Mouse (Mus musculus) telencephalon, adult 2 months (tissue): ENCODE results near the gene Gm49383.

ENCODE experiments used
- DNase-seq: peaks from one replicate; pipeline ENCODE4 v3.0.0-alpha.2; 2011; ENCODE audit warnings: low read depth, low spot score

Gm49383 gene

DNA sequence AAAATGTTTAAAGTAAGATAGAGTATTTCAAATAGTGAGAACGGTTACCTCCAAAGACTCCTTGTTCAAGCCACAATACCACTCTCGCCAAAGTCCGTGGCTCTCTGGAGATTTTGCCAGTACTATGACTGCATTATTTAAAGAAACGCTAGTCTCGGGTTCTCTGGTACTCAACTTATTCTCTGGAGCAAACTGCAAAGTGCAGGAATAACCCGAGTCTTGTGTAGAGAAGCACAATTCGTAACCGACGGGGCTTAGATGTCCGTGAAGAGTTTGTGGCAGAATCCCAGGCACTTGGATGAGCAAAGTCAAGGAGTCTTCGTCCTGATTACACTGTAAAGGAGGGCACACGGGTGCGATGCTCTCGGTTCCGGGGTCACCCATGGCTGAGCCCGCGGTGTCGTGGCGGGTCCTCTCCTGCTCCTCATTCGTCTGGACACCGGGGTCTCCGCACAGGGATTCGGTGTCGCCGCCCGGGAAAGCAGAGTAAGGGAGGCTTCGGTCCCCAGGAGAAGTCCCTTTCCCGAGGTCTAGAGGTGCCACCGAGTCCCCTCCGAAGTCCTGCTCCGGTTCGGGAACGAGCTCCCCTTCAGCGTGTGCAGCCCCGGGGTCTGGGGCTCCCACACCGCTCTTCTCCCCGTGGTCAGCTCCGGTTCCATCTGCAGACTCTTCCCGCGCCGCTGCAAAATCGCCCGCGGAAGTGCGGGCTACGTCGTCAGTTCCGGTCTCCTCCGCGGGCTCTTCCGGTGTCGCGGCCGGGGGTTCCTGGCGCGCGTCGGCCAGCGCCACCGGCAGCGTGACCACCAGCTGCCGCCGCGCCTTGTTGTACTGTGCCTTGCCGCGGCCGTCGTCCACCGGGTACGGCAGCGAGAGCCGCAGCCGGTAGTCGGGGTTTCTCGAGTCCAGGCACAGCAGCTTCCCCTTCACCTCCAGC, at the start of gene Gm49383:
Gm49383 (minus strand) TSS at position 661 of the 934 bp plus-strand sequence.
- peak; percentile 56 for DNase-seq

DNA sequence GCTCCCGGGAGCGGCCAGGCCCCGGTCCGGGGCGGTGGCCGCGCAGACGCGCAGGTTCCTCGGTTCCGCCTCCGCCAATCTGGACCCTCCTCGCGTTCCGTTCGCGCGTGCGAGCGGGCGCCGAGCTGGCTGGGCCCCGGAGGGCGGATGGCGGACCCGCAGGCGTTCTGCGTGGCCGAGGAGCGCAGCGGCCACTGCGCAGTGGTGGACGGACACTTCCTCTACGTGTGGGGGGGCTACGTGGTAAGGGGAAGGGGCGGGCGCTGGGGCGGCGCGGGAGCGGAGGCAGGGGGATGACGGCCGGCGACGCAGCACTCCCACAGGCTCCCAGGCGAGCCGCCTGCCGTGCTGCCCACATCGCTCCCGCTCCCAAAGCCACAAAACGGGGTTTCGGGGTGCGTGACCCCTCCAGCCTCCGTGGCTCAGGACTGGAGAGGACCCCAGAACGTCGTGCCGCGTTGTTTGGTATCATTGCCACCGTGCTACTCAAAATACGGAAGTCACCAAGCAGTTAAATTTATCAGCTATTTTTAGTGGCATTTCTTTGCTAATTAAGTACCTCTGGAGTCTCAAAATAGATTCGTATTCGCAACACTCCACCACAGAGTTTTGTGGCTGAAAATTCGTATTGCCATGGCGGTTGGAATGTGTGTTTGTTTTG, 45.0 kb upstream of the Gm49383 start:
- peak; percentile 50 for DNase-seq

DNA sequence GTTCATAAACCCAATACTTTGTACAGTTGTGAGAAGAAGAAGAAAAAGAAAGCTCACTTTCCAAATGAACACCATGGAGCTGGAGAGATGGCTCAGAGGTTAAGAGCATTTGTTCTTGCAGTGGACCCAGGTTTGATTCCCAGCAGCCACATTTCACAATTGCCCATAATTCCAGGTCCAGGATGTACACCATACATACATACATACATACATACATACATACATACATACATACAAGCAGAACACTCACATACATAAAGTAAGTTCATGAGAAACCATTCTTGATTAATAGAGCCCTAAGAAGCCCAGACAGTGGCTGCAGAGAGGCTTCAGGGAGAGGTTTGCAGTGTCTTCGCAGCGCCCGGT, 44.5 kb upstream of the Gm49383 start:
- no peak for DNase-seq

DNA sequence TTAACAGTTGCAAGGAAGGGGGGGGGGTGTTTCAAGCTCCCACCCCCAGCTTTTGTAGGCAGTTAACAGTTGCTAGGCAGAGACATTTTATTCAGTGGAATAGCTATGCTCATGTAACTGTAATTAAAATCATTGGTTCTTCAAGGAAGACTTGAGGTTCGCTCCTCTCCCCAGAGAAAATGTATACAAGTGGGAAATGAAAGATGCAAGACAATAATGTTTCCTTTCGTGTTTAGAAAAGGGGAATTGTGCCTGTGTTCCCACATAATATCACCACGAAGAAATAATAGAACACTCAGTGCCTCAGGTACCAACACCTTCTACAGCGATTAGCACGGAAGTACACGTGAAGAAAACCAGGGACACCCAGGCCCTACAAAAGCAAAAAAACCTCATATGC, 44.0 kb upstream of the Gm49383 start, which contains the start of gene Klhdc1:
Klhdc1 (plus strand) TSS at position 301 of the 400 bp plus-strand sequence.
- peak; percentile 6 for DNase-seq

DNA sequence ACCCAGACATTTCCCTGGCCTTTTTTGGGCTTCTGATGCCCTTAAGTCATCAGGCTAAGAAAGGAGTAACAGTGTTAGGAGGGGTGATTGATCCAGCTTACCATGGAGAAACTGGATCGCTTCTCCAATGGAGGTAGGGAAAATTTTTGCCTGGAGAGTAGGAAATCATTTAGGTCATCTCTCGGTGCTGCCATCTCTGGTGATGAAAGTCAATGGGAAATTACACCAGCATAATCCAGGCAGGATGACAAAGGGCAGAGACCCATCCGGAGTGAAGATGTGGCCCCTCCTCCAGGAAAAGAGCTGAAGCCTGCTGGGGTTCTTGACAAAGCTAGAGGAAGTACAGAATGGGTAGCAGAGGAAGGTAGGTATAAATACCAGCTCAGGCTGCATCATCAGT, 41.4 kb upstream of the Gm49383 start:
- no peak for DNase-seq

DNA sequence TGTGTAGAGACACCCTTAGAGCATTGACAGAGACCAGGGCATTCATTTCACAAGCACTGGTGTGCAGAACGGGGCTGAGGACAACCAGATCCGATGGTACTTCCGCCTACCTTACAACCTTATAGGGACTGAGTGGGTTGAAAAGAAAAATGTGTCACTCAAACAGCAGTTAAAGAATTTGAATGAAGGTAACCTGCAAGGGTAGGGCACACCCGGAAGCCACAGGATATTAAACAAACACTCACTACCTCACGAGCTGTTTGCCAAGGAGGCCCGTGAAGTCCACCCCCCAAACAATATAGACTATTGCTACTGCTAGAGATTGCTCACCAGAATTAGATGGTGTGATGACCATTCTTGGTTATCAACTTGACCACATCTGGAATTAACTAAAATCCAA, 38.9 kb upstream of the Gm49383 start:
- no peak for DNase-seq

DNA sequence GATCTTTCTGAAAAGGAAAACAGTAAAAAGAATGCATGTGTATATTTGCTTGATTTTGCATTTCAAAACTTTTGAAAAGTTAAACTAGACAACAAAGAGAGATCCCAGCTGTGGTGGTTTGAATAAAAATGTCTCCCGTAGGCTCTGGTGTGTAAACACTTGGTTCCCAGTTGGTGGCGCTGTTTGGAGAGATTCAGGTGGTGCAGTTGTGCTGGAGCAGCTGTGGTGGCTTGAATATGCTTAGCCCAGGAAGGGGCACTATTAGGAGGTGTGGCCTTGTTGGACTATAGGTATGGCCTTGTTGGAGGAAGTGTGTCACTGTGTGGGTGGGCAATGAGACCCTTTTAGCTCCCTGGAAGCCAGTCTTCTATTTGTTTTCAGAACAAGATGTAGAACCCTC, 32.3 kb upstream of the Gm49383 start:
- no peak for DNase-seq

DNA sequence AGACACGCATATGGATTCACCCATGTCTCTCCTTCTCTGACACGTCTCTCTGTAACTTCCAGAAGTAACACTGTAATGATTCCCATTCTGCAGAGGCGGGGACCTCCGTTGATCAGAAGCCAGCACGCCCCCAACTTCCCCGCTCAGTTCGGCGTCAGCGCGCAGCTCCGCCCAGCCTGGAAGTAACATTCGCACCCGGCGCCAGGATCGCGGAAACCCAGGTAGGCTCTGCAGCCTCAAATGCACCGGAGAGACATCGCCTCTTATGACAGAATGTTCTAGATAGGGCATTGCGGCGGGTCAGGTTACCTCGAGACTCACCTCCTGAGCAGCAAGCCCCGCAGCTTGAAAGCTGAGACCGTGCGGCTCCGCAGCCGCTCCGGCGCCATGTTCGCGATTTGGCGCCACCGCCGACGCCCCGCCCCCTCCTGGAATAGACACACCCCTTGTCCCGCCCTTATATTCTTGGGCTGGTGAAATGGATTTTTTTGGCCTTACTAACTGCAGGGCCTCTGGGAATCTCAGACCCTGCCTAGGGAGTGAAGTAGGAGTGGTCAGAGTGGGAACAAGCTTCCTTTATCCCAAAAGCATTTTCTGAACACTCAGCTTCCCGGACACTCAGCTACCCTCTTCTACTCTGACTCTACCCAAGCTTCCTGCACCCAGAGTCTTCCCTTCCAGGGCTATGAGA, 31.0 kb upstream of the Gm49383 start, which contains the start of gene Pole2:
Pole2 (minus strand) TSS at position 420 of the 691 bp plus-strand sequence.
- peak; percentile 49 for DNase-seq

DNA sequence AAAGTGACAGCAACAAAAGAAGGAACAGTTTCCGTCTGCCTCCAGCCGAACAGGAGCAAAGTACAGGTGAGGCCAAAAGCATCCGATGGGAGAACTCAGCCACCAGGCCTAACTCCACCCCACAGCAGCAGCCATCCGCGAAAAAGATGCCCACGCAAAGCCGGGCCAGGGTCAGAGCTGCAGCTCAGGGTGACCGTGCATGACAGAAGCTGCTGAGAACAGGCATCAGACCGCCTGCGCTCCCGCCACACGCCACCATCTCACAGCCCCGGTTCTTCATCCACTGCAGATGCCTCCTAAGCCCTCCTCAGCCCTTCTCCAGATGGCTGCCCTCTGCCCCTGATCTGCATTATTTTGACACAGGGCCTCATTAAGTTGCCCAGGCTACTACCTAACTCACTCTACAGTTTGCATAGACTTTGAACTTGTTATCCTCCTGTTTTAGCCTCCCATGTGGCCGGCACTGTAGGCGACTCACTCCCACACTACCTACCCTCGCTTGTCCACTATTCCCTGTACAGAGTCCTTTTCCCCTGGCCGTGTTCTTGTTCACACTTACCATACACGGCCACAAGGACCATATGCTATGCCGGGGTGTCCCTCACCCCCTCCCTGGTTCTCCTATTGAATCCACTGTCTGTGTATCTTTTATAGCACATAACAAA, 23.8 kb upstream of the Gm49383 start:
- no peak for DNase-seq

DNA sequence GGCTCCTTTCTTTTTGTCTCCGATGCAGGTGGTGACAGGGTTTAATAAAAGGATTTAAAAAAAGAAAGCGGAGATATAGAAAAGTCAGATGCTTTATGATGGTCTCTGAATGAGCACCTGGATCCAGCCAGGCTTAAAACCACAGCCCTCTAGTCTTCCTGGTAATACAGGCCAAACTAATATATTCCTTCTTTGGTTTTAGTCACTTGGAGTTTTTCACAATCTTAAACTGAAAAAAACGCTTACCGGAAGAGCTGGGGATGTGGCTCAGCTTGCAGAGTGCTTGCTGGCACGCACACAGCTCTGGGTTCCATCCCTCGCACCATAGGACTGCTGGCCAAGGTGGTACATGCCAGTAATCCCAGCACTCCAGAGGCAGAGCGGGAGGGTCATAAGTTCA, 19.7 kb upstream of the Gm49383 start:
- no peak for DNase-seq

DNA sequence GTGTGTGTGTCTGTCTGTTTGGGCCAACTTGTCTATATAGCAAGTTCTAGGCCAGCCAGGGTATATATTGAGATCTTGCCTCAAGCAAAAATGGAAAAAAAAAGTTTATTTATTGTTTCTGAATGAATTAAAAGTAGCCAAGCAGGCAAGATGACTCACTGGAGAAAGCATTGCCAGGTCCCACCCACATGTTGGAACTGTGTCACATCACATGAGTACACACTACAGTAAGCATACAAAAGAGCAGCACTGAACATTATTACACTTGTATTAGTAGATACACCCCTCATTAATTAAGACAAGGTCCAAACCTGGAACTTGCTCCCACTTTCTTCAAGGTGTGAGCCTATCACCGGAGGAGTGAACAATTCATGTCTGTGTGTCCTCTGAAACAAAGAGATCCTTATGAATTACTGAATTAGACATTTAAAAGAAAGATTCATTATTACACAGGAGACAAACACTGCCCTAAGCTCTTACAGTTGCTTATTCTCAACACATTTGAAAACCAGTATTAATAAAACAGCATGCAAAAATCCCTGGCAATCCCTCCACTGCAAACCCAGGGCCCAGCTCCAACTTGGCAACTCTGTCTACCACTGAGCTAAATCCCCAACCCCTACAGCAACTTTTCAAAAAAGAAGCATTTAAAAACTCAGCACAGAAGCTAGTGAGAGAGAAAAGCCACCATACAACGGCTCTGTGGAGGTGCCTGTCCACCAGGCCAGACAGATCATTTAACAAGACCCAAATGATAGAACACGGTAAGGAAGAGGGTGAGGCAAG, 18.3 kb upstream of the Gm49383 start:
- no peak for DNase-seq

DNA sequence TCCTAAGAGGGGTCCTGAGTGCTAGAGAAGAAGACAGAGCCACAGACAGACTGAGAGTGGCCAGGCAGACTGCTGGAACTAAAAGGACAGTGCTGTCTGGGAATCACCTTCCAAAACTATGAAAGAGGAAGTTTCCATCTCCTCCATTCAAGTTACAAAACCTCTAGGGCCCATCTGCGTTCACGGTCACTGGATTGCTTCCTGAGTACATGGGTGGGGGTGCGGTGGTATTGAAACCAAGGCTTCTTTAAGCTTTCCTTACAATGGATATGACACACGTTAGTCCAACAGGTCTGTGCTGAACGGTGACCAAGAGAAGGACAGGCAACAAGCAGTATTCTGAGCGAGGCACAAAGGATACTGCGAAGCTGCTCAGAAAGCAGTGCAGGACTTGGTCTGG, 17.5 kb upstream of the Gm49383 start:
- no peak for DNase-seq

DNA sequence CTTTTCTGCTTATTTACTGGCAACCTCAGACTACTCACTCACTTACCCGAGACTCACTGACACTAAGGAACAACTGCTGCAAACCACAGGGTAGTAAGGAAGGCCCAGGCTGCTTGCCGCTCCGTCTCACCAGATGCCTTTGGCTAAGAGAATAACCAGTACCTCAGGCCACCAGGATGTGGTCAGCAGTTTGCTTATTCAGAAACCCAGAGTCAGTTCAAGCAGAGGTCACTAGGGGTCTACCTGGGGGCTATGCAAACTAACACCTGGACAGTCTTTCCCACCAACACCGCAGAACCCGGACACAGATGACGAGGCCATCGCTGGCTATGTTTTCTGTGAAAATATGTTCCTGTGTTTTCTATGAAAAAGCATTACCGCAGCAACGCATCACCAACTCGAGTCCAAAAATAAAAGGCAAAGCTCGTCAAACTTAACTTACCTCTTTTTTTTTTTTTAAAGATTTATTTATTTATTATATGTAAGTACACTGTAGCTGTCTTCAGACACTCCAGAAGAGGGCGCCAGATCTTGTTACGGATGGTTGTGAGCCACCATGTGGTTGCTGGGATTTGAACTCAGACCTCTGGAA, 16.4 kb upstream of the Gm49383 start:
- DNase-seq, result no peak

DNA sequence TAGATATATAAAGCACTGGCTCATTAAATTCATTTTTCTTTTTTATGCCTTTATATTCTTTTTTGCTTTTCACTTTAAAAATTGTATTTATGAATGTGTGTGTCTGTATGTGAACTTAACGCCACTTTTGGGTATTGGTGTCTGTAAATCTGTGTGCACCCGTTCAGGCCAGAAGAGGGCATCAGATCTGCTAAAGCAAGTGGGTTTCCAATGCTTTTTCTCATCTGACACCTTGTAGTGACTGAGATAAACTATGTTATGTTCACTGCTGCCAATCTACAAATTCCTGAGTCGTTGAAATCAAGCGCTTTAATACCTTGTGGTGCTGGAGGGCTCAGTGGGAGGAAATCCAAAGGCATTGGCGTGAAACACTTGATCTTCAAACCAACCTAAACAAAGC, 14.2 kb upstream of the Gm49383 start:
- no peak for DNase-seq

DNA sequence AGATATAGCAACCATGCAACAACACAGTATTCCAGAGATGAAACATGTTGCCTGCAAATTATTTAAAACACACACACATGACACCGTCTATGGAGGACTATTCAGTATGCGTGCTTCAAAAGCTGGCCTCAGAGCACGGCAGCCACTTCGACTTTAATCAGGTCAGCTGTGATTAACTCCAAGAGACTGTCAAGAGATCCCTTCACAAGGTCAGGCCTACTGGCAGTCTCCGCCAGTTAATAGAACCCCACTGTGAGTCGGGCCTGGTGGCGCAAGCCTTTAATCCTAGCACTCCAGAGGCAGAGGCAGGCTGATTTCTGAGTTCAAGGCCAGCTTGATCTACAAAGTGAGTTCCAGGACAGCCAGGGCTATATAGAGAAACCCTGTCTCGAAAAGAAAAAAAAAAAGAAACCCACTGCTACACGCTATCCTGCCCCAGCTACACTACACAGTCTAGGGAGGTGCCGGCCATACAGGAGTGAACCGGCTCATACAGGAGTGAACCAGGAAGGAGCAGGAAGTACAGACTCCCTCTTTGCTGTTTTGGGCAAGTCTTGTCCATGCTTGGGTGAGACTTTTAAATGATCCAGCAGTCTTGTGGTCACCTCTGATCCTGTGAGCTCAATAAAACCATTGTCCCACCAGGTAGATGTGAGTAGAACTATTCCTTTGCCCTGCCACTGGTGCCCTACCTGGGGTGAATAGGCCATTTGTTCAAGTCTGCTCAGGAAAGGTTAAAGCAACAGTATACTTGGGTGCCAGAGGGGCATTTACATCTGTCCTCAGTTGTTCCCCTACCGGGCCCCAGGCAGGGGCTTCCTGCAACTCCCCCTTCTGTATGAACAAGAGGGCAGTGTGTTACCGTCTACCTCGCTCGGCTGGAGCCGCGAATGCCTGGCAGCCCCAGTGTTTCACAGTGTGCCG, 13.4 kb upstream of the Gm49383 start:
- no peak for DNase-seq

DNA sequence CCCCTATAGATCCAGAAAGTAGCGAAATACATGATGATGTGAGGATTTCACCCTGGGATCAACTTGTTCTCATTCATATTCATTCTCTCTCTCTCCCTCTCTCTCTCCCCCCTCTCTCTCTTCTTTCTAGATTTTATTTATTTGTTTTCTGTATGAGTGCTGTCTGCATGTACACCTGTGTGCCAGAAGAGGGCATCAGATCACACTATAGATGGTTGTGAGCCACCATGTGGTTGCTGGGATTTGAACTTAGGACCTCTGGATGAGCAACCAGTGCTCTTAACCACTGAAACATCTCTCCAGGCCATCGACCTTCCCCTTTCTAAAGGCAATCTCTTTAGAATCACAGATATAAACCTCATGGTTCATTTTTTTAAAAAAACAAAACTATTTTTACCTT, 11.6 kb upstream of the Gm49383 start:
- DNase-seq, result no peak

DNA sequence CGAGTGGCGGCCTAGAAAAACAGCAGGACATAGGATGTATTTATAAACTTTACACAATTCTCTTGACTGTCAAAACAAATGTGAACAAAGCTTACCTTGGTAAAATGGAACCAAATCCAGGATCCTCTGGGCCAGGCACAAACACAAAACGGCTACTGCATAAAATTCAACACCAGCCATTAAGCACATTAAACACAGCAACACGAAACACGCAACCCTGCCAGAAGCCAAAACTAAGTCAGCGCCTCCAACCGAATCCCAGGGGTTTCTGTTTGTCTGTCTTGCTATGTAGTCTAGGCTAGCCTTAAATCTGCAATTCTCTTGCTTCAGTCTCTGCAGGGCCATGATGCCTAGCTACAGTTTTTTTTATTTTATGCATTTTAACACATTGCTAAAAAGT, 11.0 kb upstream of the Gm49383 start:
- no peak for DNase-seq

DNA sequence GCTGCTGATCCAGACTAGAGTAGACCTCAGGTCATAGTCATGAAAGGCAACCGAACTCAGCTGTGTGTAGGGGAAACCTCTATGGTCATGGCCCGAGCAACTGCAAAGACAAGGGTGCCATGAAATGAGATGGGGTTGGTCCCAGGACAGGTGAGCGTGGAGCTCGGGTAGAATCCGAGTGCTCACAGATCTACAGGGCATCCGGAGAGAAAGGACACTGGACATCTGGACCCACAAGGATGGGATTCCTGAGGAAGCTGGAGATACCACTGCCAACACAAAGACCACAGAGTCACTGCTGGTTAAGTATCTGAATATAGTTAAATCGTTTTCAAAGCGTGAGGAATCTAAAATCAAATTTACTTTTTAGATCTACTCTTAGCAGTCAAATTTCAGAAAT, 10.5 kb upstream of the Gm49383 start:
- DNase-seq, result no peak

DNA sequence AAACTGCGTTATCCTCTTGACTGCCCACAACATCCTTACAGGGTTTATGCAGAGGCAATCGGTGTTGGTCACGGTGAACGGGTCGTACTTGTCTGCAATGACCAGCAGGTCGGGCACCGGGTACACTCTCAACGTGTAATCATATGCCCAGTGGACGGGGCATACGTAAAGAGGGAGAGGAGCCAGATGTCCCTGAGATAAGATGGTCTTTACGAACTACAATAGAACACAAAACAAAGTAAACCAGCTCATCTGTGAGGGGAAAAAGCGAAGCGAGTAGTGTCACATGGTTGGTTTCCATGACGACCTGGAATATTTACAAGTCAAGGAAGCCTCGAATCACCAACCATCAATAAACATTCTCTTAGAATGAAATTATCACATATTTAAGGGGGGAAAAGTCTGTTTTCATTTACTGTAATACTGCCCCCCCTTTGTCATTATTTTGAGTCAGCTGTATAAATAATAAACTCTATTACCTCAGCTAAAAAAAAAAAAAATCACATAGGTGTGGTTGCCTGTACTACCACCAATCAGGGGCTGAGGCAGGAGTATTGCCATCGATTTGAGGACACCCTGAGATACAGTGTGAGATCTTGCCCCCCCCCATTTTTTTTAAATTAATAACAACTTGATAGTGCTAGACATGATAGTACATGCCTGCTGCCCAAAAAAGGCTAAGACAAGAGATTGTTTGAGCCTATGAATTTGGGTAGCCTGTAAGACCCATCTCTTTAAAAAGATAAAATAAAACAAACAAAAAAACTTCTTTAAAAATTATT, 7.3 kb upstream of the Gm49383 start, which contains the start of gene Gm49384:
Gm49384 (minus strand) TSS at position 216 of the 782 bp plus-strand sequence.
- DNase-seq, result no peak
